Mouse (Mus musculus): ENCODE measurements around the gene Draxin. TPM values are rescaled to one million over a fixed set of nuclear protein-coding genes. Genes with fewer than 3 reads are reported as not detected.

Draxin gene
- total RNA-seq, 1 experiment from 2014 or later, result not detected

DNA sequence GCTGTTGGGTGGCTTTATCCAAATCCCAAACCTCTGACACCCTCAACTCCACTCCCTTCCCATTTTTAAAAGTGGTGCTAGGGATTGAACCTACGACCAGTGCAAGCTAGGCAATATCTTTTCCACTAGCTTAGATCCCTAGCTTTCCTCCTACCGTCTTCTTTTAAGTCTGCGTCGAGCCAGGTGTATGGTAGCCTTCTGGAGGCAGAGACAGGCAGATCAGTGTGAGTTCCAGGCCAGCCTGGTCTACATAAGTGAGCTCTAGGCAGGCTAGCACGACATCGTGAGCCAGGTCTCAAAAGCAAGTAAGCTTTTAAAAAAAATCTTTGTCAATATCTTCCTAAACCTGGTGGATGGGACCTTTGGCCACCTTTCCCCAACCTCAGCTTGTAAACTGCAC is 54.6 kb downstream of the Draxin start:
- ATAC-seq (replicated peaks in 1 of 2; ENCODE audit: insufficient read depth in 1 of 2, low FRiP score in 2 of 2, low TSS enrichment in 1 of 2, low read depth in 1 of 2, poor library complexity in 2 of 2, severe bottlenecking in 2 of 2), result no peak

DNA sequence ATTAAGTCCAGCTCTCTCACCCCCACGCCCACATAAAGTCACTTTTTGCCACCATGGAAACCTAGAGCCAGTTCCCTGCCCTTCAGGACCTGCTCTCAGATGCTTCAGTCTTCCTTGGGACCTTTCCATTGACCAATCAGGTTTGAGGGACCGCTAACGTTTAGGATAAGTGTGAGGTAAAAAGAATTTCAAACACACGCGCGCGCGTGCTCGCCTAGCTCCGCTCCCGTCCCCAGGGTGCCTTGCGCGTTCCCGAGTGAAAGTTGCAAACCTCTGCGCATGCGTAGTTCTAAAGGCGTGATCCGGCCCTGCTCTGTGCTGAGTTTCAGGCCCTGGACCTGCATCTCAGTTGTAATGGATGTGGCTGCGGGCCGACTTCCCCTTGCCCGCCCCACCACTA is 55.2 kb downstream of the Draxin start:
- ATAC-seq (replicated peaks in 1 of 2; ENCODE audit: insufficient read depth in 1 of 2, low FRiP score in 2 of 2, low TSS enrichment in 1 of 2, low read depth in 1 of 2, poor library complexity in 2 of 2, severe bottlenecking in 2 of 2), result peak; percentile 50 to 66

DNA sequence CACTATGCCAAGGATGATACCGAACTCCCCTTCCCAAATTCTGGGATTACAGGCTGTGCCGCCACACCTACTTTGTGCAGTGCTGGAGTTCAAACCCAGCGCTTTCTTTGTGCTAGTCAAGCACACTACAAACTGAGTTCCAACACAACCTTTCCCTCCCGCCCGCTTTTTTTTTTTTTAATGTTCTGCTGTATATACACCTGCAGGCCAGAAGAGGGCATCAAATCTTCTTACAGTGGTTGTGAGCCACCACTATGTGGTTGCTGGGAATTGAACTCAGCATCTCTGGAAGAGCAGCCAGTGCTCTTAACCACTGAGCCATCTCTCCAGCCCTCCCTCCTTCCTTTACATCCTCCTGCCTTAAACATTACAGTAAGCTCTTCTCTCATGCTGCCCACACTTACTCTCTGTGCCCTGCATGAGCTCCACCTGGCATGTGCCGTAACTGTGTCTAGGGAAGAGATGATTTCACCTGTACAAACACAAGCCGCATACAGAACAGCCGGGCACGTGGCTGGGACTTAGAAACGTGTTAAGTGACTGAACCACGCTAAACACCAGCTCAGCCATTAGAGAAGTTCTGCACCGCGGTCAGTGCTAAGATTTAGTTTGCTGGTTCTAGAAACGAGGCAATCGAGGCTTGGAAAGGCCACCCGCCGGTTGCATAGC is 55.8 kb downstream of the Draxin start:
- ATAC-seq (replicated peaks in 1 of 2; ENCODE audit: insufficient read depth in 1 of 2, low FRiP score in 2 of 2, low TSS enrichment in 1 of 2, low read depth in 1 of 2, poor library complexity in 2 of 2, severe bottlenecking in 2 of 2), result peak; percentile 29 to 35; a peak in 2 of 4 replicates

DNA sequence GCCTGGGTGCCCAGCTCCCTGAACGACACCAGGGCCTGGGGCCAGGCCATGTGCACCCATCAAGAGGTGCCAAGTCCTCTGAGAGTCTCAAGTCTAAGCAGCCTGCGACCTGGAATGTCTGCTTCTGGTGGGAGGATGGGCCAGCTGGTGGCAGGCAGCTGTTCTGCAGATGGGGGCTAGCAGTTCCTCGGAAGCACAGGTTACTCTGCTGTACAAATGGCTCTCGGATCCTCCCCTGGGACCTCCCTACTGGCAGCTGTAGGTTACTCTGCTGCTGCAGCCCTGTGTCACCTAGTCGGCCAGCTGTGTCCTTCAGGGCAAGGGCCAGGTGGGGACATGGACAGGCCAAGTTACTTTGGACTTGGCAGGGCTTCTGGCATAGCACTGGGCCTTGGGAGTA is 59.0 kb downstream of the Draxin start:
- no peak for ATAC-seq (replicated peaks in 1 of 2; ENCODE audit: insufficient read depth in 1 of 2, low FRiP score in 2 of 2, low TSS enrichment in 1 of 2, low read depth in 1 of 2, poor library complexity in 2 of 2, severe bottlenecking in 2 of 2)

DNA sequence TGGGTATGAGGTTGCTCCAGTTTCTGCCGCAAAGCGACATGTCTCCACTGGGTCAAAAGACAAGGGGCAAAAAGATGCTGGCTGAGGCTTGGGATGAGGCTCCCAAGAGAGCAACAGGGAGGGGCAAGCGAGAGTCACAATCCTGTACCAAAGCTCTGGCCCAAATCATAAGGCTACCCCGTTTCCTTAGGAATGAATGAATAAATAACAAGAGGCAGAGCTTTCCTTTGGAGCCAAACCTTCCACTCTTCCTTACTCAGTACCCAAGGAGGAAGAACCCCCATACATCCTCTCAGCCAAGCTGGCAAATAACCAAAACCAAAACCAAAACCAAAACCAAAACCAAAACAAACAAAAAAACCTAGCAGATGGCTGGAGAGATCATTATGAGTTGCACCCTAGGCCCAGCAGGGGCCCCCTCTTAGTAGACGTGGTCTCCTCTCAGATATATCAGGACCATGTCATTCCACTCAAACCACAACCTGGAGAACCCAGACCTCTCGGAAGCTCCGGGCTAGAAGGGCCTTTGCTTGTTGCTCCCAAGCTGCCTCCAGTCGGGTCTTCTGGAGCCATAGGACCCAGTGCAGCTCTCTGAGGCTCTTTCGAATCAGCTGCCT is 60.8 kb downstream of the Draxin start:
- peak; percentile 59 to 68 for ATAC-seq (replicated peaks in 1 of 2; ENCODE audit: insufficient read depth in 1 of 2, low FRiP score in 2 of 2, low TSS enrichment in 1 of 2, low read depth in 1 of 2, poor library complexity in 2 of 2, severe bottlenecking in 2 of 2)

DNA sequence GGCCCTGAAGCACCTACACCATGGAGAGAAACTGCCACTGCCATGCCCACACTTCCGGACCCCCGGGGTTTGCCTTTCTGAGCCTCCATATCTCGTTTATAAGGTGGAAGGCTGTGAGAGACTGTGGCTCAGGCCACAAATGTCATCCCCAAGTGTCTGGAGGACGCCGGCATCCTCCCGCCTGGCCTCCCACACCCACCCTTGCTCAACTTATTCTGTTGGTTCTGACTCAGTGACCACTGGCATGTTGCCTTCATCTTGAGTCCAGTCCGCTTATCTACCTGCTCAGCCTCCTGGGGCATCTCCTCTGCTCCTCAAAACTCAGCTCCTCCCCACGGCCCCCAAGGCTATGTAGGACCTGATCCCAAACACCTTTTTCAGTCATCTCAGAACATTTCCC is 63.2 kb downstream of the Draxin start:
- no peak for ATAC-seq (replicated peaks in 1 of 2; ENCODE audit: insufficient read depth in 1 of 2, low FRiP score in 2 of 2, low TSS enrichment in 1 of 2, low read depth in 1 of 2, poor library complexity in 2 of 2, severe bottlenecking in 2 of 2)

DNA sequence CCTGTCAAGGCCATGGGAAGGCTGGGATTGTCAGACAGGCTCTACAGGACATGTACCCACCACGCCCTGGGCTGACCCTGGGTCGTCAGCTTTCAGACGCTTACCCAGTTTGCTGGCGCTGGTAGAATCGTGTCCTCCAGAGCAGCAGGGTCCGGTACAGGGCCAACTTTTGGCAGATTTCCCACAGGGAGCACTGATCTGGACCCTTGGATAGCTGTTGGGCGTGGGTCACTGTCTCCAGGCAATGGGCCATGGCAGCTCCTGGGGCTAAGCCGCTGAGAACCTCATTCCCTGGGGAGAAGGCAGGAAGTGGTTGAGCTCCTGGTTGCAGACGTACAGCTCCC is 64.1 kb downstream of the Draxin start:
- ATAC-seq (replicated peaks in 1 of 2; ENCODE audit: insufficient read depth in 1 of 2, low FRiP score in 2 of 2, low TSS enrichment in 1 of 2, low read depth in 1 of 2, poor library complexity in 2 of 2, severe bottlenecking in 2 of 2), result no peak

DNA sequence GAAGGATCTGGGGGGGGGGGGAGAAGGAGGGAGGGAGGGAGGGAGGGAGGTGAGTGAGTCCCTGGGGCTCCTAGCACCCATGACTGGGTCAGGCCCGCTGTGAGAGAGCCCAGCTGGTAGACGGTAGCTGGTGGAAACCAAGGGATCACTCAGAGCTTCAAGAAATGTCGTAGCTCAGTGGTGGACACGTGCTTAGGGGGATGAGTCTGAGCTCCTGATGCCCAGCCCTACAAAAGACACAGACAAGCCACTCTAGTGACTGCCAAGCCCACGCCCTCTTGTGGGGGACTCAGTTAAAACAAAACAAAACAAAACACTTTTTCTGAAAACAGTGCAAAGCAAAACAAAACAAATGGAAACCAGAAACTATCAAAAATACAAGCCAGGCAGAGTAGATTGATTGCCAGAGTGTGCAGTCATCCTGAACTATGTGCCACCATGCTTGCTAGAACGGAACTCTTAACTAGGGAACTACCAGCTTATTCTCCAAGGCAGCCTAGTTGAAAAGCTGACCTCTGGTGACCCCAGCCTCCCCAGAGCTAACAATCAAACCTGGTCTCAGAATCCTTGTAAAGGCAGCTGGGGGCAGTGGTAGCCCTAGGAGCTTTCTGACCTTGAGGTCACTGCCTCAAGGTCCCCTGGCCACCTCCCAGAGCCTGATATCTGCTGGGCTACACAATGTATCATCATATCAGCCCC is 64.6 kb downstream of the Draxin start:
- no peak for ATAC-seq (replicated peaks in 1 of 2; ENCODE audit: insufficient read depth in 1 of 2, low FRiP score in 2 of 2, low TSS enrichment in 1 of 2, low read depth in 1 of 2, poor library complexity in 2 of 2, severe bottlenecking in 2 of 2)

DNA sequence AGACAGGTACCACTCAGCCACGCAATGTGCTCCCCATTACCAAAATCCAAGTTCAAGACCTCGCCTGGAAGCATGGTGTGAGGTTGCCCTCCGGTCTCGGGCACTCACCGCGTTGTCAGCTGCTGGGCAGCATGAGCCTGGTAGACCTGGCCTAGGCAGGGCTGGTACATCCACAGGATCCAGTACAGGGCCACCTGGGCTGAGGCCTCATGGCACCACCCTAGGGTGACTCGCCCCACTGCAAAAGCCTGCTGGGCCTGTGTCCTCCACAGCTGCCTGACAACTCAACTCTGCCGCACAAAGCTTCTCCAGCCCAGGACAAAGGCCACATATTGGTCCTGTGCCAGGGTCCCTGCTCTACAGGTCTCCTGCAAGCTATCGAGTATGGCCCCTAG is 69.4 kb downstream of the Draxin start:
- ATAC-seq (replicated peaks in 1 of 2; ENCODE audit: insufficient read depth in 1 of 2, low FRiP score in 2 of 2, low TSS enrichment in 1 of 2, low read depth in 1 of 2, poor library complexity in 2 of 2, severe bottlenecking in 2 of 2), result no peak

DNA sequence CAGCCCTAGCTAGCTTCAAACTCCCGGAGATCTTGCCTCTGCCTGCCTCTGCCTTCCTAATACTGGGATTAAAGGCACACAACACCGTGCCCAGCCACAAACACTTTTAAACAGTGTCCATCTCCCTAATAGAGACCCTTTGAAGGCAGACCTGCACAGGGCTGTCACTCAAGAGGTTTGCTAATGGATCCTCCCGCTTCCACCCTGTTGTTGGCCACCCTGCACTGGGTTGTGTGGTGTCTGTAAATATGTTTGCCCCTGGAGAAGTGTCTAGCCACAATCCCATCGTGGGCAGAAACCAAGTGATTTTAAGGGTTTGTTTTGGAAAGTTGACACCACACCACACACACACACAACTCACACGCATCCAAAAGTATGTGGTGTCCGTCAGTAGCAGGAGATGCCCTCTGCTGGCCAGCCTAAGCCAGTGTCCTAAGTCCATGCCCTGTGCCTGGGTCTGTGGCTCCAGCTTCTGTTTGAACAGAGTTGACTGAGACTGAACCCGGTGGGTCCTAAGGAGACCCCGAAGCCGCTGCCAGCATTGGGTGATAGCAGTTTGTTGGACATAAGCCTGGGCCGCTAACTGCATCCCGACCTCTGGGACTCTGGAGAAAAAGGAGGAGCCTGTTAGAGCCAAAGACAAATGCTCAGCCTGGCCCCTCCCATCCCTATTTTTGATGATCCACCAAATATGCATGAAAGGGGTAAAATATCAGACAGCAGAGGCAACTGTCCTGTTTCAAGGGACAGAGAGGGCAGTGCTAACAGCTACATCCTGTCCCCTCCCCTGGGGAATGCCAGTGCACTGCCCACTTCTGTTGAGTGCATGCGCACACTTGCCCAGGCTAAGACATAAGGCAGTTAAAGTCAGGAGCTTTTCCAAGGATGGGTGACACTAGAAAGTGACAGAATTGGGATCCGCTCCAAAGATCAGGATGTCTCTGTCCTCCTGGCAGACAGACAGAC is 70.1 kb downstream of the Draxin start:
- peak; percentile 62 to 72; a peak in 3 of 4 replicates for ATAC-seq (replicated peaks in 1 of 2; ENCODE audit: insufficient read depth in 1 of 2, low FRiP score in 2 of 2, low TSS enrichment in 1 of 2, low read depth in 1 of 2, poor library complexity in 2 of 2, severe bottlenecking in 2 of 2)

DNA sequence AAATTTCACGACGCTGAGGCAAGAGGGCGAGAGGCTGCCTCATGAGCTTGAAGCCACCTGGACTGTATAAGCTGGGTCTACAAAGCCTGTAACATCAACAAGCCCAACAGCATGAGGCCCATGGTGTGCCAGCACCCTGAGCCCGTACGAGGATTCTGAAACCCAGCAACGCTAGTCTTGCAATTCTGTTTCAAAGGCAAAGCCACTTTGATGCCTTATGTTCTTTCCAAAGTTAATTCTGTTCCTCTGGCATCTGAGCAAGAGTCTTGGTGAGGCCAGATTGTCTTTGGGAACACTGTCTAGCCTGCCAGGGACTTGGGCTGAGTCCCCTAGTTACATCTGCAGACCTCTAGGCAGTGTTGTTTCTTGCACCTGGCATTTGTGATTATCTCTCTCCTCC is 71.5 kb downstream of the Draxin start:
- no peak for ATAC-seq (replicated peaks in 1 of 2; ENCODE audit: insufficient read depth in 1 of 2, low FRiP score in 2 of 2, low TSS enrichment in 1 of 2, low read depth in 1 of 2, poor library complexity in 2 of 2, severe bottlenecking in 2 of 2)

DNA sequence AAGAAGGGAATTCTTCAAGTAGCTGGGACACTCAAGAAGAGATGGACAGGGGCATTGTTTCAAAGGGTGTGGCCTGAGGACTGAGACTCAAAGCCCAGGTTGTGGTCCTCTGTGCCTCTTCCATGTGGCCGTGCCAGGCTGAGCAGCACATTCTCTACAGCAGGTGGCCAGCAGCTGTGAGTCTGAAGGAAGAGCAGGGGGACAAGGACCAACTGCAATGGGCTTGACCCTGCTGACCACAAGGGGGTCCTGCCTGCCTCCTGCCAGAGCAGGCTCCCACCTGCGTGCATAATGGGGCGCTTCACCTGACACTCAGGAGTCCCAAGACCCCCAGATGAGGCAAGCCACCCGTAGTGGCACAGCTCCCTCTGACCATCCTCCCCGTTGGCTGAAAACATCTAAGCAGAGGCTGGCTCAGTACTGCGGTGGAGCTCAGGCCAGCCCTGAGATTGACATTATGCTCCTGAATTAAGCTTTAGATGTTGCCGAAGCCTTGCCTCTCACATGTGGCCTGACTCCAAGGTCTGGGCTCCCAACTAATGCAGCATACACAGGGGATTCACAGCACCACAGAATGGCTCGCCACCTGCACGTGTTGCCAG is 72.2 kb downstream of the Draxin start:
- ATAC-seq (replicated peaks in 1 of 2; ENCODE audit: insufficient read depth in 1 of 2, low FRiP score in 2 of 2, low TSS enrichment in 1 of 2, low read depth in 1 of 2, poor library complexity in 2 of 2, severe bottlenecking in 2 of 2), result no peak

DNA sequence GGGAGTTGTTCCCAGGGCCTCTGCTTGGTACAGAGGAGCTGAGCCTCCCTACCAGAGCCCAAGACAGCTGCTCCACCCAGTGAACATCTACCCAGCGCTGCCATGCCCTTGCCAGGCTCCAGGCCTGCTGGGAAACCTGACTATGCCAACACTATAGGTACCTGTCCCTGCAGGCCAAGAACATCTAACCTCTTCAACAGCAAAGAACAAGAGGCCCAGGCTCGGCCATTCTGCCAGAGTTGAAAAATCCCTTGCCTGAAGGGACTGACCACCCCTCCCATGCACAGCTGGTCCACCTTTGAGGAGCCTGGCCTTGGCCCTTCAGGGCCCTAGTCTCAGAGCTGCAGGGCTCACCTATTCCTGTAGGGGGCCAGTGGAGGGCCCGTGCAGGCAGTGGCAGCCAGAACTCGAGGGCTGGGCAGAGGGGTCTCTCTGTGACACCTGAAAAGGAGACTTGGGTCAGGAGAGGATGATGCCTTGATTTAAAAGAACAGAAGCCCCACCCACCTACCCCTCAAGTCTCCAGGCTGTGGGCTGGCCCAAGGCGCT is 72.8 kb downstream of the Draxin start:
- peak in 1 of 2 experiments; percentile 18; a peak in 1 of 4 replicates for ATAC-seq (replicated peaks in 1 of 2; ENCODE audit: insufficient read depth in 1 of 2, low FRiP score in 2 of 2, low TSS enrichment in 1 of 2, low read depth in 1 of 2, poor library complexity in 2 of 2, severe bottlenecking in 2 of 2)

DNA sequence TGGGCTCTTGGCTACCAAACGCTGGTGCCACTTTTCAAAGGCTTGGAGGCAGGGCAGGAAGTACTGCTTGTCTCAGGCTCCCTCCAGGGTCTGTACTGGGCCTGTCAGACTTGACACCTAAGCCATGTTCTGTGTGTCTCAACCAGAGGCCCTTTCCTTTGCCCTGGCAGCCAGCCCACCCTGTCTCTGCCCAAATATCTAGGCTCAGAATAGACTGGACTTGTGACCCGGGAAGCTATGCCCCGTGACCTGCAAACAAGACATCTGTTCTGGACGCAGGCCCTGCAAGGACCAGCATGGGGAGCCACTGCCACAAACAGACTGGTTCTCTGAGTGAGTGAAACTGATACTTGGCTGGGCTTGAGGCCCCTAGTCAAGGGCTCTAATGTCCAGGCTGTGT is 73.7 kb downstream of the Draxin start:
- no peak for ATAC-seq (replicated peaks in 1 of 2; ENCODE audit: insufficient read depth in 1 of 2, low FRiP score in 2 of 2, low TSS enrichment in 1 of 2, low read depth in 1 of 2, poor library complexity in 2 of 2, severe bottlenecking in 2 of 2)

DNA sequence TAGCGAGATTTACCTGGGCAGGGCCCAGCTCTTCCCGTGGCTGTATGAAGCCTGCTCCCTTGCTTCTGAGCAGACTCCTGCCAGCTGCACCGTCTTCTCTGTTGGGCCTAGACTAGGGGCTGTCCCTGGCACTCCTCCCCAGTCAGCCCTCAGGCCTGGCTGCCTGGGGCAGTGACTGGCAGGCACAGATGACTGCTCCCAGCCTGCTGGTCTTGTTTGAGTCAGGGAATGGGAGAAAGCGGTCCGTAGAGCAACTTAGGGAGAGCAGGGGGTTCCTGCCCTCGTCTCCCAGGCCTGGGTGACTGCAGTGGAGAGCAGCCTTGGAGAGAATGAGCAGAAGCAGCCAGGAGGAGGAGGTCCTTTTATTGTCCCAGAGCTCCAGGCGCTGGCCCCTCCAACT is 74.3 kb downstream of the Draxin start:
- ATAC-seq (replicated peaks in 1 of 2; ENCODE audit: insufficient read depth in 1 of 2, low FRiP score in 2 of 2, low TSS enrichment in 1 of 2, low read depth in 1 of 2, poor library complexity in 2 of 2, severe bottlenecking in 2 of 2), result no peak

DNA sequence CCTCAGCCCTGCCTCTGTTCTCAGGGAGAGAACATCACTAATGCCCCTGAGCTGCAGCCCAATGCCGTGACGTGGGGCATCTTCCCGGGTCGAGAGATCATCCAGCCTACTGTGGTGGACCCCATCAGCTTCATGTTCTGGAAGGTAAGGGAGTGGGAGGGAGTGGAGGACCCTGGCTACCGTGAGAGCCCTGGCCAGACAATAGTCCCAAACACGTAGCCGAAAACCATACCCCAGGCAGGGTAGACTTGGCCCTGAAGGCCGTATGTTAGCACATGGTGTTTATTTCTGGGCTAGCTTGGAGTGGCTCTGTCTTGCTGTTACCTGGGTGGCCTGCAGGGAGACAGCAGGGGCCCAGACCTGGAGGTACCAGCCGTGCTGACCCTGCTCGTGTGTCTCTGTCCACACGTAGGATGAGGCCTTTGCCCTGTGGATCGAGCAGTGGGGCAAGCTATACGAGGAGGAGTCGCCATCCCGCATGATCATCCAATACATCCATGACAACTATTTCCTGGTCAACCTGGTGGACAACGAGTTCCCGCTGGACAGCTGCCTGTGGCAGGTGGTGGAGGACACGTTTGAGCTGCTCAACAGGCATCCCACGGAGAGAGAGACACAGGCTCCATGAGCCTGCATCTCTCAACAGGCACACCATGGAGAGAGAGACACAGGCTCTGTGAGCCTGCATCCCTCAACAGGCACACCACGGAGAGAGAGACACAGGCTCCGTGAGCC is 75.4 kb downstream of the Draxin start:
- no peak for ATAC-seq (replicated peaks in 1 of 2; ENCODE audit: insufficient read depth in 1 of 2, low FRiP score in 2 of 2, low TSS enrichment in 1 of 2, low read depth in 1 of 2, poor library complexity in 2 of 2, severe bottlenecking in 2 of 2)

Measured in hematopoietic stem cell, adult 5-6 weeks (primary cell).